Mouse (Mus musculus) layer of hippocampus, adult 9-11 months (tissue): ENCODE measurements around the gene Tmem26.
A peak's percentile ranks its signal among the peaks of the same experiment; 100 is the strongest.

Experiments used
- DNase-seq: peaks from one replicate; pipeline ENCODE4 v3.0.0; 2022

Tmem26 gene

DNA sequence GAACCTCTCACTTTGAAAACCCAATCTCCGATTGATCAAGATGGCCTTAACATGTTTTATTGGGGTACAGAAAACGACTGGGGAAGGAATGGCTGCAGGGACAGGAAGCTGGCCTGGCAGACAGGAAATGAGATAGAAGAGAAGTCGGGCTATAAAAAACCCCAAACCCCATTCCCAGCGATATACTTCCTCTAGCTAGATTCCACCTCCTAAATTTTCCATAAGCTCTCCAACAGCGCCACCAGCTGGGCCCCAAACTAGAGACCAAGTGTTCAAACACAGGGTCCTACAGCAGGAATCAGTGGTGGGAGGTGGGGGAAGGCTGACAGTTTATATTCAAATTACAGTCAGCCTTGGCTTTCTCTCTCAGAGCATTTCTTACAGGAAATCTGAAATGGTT lies 35.8 kb downstream of the Tmem26 start:
- no peak for DNase-seq

DNA sequence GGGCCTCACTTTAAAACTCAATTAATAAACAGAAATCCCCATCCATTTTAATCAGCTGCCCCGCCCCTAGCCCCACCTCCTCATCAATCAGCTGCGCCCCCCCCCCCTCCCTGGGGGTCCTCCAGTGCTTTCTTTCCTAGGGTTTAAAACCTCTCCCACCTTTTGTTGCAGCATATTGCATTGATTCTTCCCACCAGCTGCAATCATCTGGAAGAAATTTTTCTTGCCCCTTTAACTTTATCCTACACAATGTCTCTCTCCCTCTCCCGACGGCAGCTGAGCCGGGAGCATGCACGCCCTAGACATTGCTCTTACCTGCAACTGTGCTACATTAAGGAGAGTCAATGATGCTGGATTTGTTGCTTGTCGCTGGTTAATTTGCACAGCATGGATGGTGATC lies 36.3 kb downstream of the Tmem26 start:
- no peak for DNase-seq

DNA sequence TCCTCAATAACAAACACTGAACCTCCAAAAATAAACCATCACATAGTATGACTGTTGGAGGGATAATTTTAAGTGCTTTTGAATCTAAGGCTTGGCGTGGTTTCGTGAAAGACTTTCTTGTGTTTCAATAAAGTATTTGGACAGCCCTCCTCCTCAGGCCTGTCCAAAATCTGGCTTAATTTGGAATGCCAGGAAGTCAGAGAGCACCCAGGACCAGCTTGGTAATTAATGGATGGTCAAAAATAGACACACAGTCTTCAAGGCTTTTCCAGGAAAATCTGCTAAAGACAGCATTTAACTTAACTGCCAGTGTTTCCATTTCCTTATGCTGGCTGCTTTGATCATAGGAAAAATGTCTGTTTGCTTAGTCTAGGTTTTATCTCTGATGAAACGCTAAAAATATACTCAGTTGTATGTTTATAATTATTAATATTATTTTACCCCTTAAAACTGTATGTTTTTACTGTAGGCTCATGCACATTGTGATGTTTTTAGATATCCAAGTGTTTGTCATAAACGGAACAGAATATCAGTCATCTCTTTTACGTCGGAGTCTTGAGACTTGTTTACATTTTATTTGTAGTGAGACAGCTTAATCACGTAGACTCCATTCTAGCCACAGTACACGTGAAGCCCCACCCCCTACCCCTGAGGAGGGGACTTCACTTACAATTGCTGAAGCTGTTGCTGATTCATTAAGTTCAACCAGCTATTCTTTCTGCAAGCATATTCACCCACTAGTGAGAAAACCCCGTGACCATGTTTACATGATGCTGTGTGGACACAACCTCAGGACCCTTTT lies 57.8 kb downstream of the Tmem26 start:
- no peak for DNase-seq

DNA sequence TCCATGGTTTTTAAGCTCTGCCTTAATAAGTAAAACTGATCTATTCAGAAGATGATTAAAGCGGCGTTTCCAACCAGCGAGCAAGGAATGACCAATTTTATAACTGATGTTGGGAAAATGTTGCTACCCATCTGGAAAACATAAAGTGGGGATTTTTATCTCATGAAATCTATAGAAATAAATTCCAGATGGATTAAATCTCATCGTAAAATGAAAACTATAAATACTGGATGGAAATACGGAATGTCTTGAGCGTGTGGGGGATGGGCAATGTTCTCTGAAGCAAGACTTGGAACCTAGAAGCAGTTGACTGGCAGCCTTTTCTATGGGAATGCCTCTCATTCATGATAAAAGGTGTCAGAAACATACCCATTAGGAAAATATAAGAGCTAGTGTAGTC lies 59.3 kb downstream of the Tmem26 start:
- DNase-seq: no peak

DNA sequence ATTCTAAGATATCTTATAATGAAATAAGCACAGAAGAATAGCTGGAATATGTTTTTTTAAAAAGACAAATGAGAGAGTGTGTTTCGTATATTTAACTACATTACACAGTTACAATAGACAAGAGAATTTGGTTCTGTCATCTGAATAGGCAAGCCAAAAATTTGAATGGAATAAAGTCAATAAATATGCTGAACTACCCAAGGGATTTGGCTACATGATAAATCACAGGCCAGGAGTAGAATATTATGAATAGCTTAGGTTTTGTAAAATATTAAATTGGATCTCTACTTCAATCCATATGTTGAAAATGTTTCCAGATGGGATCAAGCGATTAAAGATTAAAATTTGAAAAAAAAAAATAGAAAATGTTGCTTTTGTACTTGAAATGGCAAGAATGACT lies 60.4 kb downstream of the Tmem26 start:
- no peak for DNase-seq

DNA sequence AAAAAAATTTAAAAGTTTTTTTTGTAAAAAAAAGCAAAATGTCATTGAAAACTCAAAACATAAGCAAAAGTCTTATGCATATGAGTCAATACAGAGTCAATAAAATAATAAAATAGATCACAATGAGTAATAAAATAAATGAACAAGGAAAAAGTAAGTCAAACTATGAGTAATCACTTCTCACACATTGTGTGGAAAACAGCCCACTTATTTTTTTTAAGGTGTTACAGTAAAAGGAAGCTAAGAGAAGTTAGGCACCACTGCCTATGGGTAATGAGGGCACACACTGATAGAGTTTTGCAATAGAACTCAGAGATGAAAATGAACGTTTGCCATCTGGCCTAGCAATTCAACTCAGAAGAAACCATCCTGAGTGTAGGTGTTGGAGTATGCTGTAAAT lies 61.0 kb downstream of the Tmem26 start:
- DNase-seq: peak; percentile 8

DNA sequence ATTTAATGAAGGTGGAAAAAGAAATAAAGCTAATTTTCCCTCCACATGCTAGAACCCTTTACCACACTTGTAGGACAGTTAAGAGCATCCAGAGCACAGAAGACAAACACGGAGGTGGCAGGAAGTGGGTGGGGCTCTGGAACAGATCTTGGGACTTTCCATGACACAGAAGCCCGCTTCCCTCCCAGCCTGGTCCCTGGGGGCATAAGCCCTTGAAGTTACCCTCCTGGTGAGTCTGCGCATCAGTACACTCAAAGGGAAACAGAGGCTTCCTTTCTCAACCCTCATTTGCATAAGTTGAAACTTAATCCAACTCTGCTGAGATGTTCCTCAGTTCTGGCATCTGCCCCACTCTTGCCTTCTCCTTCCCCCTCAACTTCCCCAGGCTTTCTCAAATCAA lies 72.0 kb downstream of the Tmem26 start:
- no peak for DNase-seq

DNA sequence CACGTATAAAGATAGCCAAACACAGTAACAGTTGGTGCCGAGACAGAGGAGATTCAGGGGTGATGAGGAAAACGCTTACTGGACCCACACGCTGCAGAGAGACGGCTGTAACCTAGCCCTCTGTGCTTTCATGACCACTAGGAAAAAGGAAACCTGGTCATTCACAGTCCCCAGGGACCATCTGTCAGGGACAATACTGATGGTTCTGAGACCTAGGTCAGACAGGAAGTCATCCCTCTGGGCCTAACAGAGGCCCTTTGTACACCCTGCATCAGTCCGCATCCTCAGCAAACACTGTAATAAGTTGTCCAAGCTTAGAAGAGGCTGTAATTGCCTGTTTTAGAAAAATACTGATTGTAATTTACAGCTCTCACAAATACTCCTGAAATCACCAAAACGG lies 76.4 kb downstream of the Tmem26 start:
- no peak for DNase-seq

DNA sequence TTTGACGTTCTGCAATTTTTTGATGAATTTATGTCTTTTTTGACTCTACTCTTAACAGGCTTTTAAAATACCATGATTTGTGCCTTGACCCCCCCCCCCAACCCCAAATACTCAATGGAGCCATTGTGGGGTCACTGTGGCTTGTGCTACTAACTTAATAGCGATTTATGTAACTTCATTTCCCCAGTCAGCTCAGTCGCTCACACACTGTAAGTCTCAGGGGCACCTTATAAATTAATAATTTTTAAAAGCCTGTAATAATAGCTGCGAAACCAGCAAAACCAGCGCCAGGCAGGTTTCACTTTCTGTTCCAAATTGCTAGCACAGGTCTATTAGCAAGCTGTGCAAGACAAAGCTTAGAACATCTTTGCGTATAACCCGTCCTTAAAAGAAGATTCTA lies 76.9 kb downstream of the Tmem26 start:
- no peak for DNase-seq

DNA sequence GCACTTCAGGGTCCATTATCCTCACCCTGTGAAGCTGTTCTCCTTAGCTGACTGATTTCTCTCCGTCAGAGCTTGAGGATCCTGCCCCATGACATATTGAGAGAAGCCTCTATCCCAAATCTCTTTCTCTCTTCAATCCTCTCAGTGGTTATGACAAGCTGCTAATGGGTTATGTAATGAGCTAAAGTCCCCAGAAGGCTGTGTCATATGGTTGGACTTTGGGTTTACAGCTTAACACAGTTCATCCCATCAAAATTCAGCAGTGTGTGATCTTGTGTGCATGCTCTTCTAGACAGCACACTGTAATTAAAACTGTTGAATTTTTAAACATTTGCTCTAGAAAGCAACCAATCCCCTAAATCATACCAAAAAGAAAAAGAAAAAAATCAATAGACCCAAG lies 82.9 kb downstream of the Tmem26 start:
- peak; percentile 7 for DNase-seq

DNA sequence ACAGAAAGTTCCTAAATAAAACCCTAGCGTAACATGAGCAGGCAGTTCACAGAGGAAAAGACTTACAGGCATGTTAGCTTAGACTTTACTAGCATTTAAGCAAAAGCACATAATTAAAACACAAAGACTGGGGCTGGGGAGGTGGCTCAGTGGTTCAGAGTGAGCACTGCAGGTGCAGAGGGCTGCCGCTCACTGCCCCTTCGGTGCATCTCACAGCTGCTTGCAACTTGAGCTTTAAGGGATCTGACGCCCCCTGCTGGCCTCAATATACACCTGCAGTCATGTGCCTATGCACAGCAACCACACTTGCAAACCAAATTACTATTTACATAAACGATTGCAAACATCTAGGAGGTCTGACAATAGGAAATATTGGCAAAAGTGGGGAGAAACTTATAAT lies 87.5 kb downstream of the Tmem26 start:
- DNase-seq: no peak

DNA sequence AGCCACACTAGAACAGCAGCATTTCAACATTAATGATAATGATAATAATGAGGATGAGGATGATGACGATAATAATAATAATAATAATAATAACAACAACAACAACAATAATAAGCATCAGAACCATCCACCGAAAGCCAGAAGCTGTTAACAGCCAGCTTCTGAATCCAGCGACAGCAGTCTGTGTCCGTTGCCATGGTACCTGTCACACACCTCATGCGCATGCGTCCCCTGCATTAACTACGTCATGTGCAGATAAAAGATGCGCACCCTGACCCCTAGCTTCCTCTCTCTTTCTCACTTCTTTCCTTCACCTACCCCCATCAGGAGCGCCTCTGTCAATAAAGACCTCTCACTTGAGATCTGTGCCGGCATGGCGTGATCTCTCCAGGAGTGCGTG lies 89.3 kb downstream of the Tmem26 start:
- no peak for DNase-seq

DNA sequence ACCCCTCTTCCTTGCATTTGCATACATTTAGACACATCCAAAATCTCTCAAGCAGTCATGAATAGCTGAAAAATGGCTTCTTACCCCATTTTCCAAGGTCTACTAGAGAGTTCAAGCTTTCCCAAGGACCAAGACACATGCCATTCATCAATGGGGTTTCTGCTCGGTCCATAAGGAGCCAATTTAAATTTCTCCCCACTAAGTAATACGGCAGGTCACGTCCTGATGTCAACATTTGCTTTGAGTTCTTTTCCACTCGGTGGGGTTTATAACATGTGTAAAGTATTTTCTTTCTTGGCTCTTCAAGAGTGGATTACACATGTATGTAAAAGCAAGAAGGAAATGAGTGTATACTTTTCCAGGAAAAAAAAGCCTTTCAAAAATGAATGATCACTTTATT lies 93.8 kb downstream of the Tmem26 start:
- DNase-seq: no peak

DNA sequence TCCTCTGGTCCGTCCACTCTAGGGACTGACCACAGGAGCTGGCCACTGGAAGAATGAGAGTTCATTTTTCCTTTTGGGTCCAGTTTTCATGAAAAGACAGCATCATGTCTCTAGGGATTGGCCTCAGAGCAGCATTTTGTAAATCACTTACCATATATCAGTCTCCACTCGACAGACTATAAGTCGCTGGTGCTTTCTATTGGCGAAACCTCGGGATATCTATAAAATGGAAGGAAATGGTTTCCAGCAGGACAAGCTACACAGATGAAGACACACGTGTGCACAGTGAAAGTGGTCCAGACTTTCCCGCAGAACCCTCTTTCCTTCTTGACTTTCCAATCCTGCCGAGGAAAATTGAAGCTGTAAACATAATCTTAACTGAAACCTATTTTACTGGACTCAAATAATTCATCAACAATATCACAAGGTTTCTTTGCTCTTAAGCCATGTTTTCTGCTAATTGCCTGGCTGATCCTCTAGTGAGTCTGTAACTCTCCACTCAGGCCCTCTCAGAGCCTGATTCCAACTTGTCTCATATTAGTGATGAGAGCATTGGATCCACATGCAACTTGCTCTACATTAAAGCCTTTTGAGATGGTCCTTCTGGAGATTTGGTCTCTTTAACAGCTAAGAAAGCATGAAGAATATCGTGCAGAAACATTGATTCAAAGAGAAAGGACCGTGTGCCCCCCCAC lies 94.8 kb downstream of the Tmem26 start:
- no peak for DNase-seq

DNA sequence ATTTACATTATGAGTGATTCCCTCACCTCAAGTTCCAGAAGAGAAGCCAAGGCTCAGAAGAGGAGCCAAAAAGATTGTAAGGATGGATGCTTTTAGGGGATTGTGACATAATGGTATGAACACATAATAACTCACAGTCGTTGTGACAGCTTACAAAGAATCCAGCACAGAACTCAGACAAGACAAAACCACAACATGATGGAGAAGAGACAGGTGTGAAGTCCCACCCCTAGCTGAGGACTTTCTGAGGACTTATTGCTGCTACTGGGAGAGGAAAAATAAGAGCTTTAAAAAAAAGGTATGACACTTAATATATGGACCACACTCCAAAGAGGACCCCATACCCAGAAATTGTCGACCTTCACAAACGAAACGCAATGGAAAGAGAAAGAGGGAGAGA lies 101.1 kb downstream of the Tmem26 start:
- no peak for DNase-seq
